In genomic region chr6:131367101-131367500, GRCm38 (mm10) we compare ENCODE assay signal across 8 mouse cellular contexts. TPM values are rescaled to one million over a fixed set of nuclear protein-coding genes. Genes with fewer than 3 reads are reported as not detected.
DNase-seq lines count a peak whose midpoint lies in the region; ATAC-seq and TF ChIP-seq lines count a peak whose summit lies in the region.
"Had no signal": no experiment of that assay in that cellular context is flagged by ENCODE, and none has a peak within 500 bp of the region (broad histone marks: within the 10 kb centered on the region; RNA-seq: fewer than 3 reads in every experiment).

No protein-coding gene starts in this region.

- H3K9ac ChIP-seq in lung, postnatal 0 days (replicated peaks; ENCODE audit: low read depth): no peak overlapping the region
- H3K9ac ChIP-seq: embryonic facial prominence, embryonic 15.5 days had no signal

- H3K4me3 ChIP-seq in layer of hippocampus, adult 2 months: no peak overlapping the region
- H3K4me3 ChIP-seq in G1E (ENCODE audit: low read depth, low read length): no peak overlapping the region
- no peak overlapping the region for H3K4me3 ChIP-seq in lung, postnatal 0 days (ENCODE audit: low read depth, low read length)
- H3K4me3 ChIP-seq: embryonic facial prominence, embryonic 15.5 days had no signal

- DNase-seq in layer of hippocampus, adult 2 months (ENCODE audit: low spot score in 2 of 2): peak; percentile 38 to 41
- no peak for DNase-seq in layer of hippocampus, postnatal 36 days
- peak; percentile 51 for DNase-seq in CD4-positive, CD25-positive, alpha-beta regulatory T cell, adult 2 months (ENCODE audit: low read depth, low spot score)
- peak; percentile 42 for DNase-seq in G1E (ENCODE audit: low spot score)
- DNase-seq in lung, postnatal 0 days (ENCODE audit: low spot score): peak; percentile 63
- DNase-seq in gastrocnemius, postnatal 14 days: no peak

- no peaks in the 10 kb centered on the region for H3K27me3 ChIP-seq in G1E (ENCODE audit: insufficient read depth, low read length)
- H3K27me3 ChIP-seq in lung, postnatal 0 days (replicated peaks; ENCODE audit: insufficient read depth, low read length): no peaks in the 10 kb centered on the region
- H3K27me3 ChIP-seq: embryonic facial prominence, embryonic 15.5 days had no signal

- TF ChIP-seq CTCF in layer of hippocampus, adult 2 months (conservative IDR thresholded peaks at IDR 0.05): peak; percentile 85
- no peak for TF ChIP-seq CTCF in G1E (IDR thresholded peaks at IDR 0.05; ENCODE audit: low read depth, low read length)
- TF ChIP-seq CTCF in lung, postnatal 0 days (IDR thresholded peaks at IDR 0.05): peak; percentile 76

- H3K27ac ChIP-seq in layer of hippocampus, adult 2 months: no peak overlapping the region
- H3K27ac ChIP-seq in lung, postnatal 0 days (ENCODE audit: low read length): no peak overlapping the region
- H3K27ac ChIP-seq: embryonic facial prominence, embryonic 15.5 days had no signal

- peak; percentile 61 for ATAC-seq in G1E (ENCODE audit: extremely low read depth, insufficient number of reproducible peaks, low FRiP score, poor library complexity, severe bottlenecking)
- peak; percentile 57 to 63 for ATAC-seq in hematopoietic stem cell, adult 5-6 weeks (replicated peaks in 1 of 2; ENCODE audit: insufficient read depth in 1 of 2, low FRiP score in 2 of 2, low TSS enrichment in 1 of 2, low read depth in 1 of 2, poor library complexity in 2 of 2, severe bottlenecking in 2 of 2)
- peak; percentile 57 for ATAC-seq in lung, postnatal 0 days

- TF ChIP-seq EP300 in lung, postnatal 0 days (IDR thresholded peaks at IDR 0.05): no peak

- WGBS in lung, postnatal 0 days: 36% methylated on average over 4 of the region's 4 CpGs

- no peak overlapping the region for H3K4me2 ChIP-seq in lung, postnatal 0 days (replicated peaks; ENCODE audit: low read depth, low read length)
- H3K4me2 ChIP-seq: embryonic facial prominence, embryonic 15.5 days had no signal

- intact Hi-C loops in gastrocnemius, postnatal 14 days (cut with DNase I; ENCODE audit: low total_unique reads): loop anchor here (2.0 kb wide), 1 partner anchor 54 kb away; no protein-coding TSS in a partner anchor

- peaks cover 67% of the 10 kb centered on the region for H3K4me1 ChIP-seq in G1E (ENCODE audit: insufficient read depth, low read depth, low read length)
- no peaks in the 10 kb centered on the region for H3K4me1 ChIP-seq in lung, postnatal 0 days (ENCODE audit: insufficient read depth, low read depth, low read length)
- H3K4me1 ChIP-seq: embryonic facial prominence, embryonic 15.5 days had no signal

- H3K9me3 ChIP-seq in G1E (replicated peaks): no peaks in the 10 kb centered on the region
- no peaks in the 10 kb centered on the region for H3K9me3 ChIP-seq in lung, postnatal 0 days (ENCODE audit: low read length)
- H3K9me3 ChIP-seq: embryonic facial prominence, embryonic 15.5 days had no signal

- H3K36me3 ChIP-seq in G1E (replicated peaks): peaks cover 90% of the 10 kb centered on the region
- peaks cover 36% of the 10 kb centered on the region; the same call in 1 of the 2 replicates for H3K36me3 ChIP-seq in lung, postnatal 0 days (ENCODE audit: insufficient read depth, low read length)

RNA-seq across cellular contexts. Expression of gene Styk1, which starts 13.7 kb away (rescaled TPM):
- under 1 TPM; 0.52 to 0.67 TPM for total RNA-seq in layer of hippocampus, adult 2 months (2021)
- under 1 TPM; 0.51 to 0.52 TPM for total RNA-seq in layer of hippocampus, postnatal 36 days (2021)
- 0.23 TPM in 1 of 2 replicates, not detected in the other for total RNA-seq in G1E (2014; fragmentation: Nextera tagmentation)
- total RNA-seq in G1E (2017): 0.27 and 0.35 TPM in 2 replicates
- polyA plus RNA-seq in G1E (2012): not detected in 2 replicates
- total RNA-seq in hematopoietic stem cell, adult 5-6 weeks (2017): 1.1 TPM in 1 of 2 replicates, not detected in the other
- polyA plus RNA-seq in lung, postnatal 0 days (2015; fragmentation: Nextera tagmentation; extraction: Ambion mirVana): 0.45 and 0.51 TPM in 2 replicates
- total RNA-seq in gastrocnemius, postnatal 14 days (2021): under 1 TPM; 0.41 to 0.80 TPM

RNA-seq across cellular contexts. Expression of gene Ybx3, which starts 21.2 kb away (rescaled TPM):
- 10 to 100 TPM; 36.7 to 44.6 TPM for total RNA-seq in layer of hippocampus, adult 2 months (2021)
- total RNA-seq in layer of hippocampus, postnatal 36 days (2021): 10 to 100 TPM; 41.3 to 42.9 TPM
- total RNA-seq in G1E (2014; fragmentation: Nextera tagmentation) (1,065 and 1,295 TPM in 2 replicates), G1E (2017) (308 and 391 TPM in 2 replicates)
- polyA plus RNA-seq in G1E (2012): 1,477 and 1,552 TPM in 2 replicates
- total RNA-seq in hematopoietic stem cell, adult 5-6 weeks (2017): 303 and 379 TPM in 2 replicates
- 41.1 and 44.1 TPM in 2 replicates for polyA plus RNA-seq in lung, postnatal 0 days (2015; fragmentation: Nextera tagmentation; extraction: Ambion mirVana)
- 100 to 1,000 TPM; 779 to 828 TPM for total RNA-seq in gastrocnemius, postnatal 14 days (2021)

Comparison
In these comparisons a context has a peak if more than half of its experiments do, and no peak if none do; other contexts are left out.
1. DNase-seq: peak in layer of hippocampus, adult 2 months (2 of 2), CD4-positive, CD25-positive, alpha-beta regulatory T cell, adult 2 months (single experiment), G1E (single experiment) and lung, postnatal 0 days (single experiment); none in layer of hippocampus, postnatal 36 days (0 of 2) and gastrocnemius, postnatal 14 days (single experiment).
2. Peak in every context shown above with its lines, with median percentiles within 50 percentile points of each other: ATAC-seq.